Comparison of ENCODE assay signal across 24 mouse cellular contexts in genomic region chr16:90242426-90243304, GRCm38 (mm10). TPM values are rescaled to one million over a fixed set of nuclear protein-coding genes. Genes with fewer than 3 reads are reported as not detected.
DNase-seq lines count a peak whose midpoint lies in the region; ATAC-seq and TF ChIP-seq lines count a peak whose summit lies in the region.
"Had no signal": no experiment of that assay in that cellular context is flagged by ENCODE, and none has a peak within 500 bp of the region (broad histone marks: within the 10 kb centered on the region; RNA-seq: fewer than 3 reads in every experiment).

No protein-coding gene starts in this region.

- DNase-seq in heart, adult 11 months, result peak; percentile 67
- no peak for DNase-seq in hindbrain, embryonic 11.5 days (ENCODE audit: low spot score)
- DNase-seq in hindbrain, embryonic 10.5 days (ENCODE audit: low spot score), result no peak
- DNase-seq in midbrain, embryonic 11.5 days (ENCODE audit: low spot score, missing footprints), result no peak
- no peak for DNase-seq in midbrain, postnatal 0 days (ENCODE audit: low spot score)
- DNase-seq in R1 (ENCODE audit: low read depth, low spot score), result peak; percentile 39
- DNase-seq: adrenal gland, postnatal 10 days; B cell, adult 2 months; cerebellum, adult 11 months; cerebellum, adult 8-10 months; cerebellum, postnatal 14 days; embryo, embryonic 11 days; gastrocnemius, adult 2 months; gastrocnemius, postnatal 25 days had no signal

- TF ChIP-seq CTCF in midbrain, postnatal 0 days (IDR thresholded peaks at IDR 0.05), result no peak

- no peaks in the 10 kb centered on the region for H3K27me3 ChIP-seq in heart, embryonic 11.5 days (ENCODE audit: control insufficient read depth, insufficient read depth, low read length)
- no peaks in the 10 kb centered on the region for H3K27me3 ChIP-seq in hindbrain, embryonic 11.5 days (ENCODE audit: control insufficient read depth, insufficient read depth, low read length)
- H3K27me3 ChIP-seq in hindbrain, embryonic 10.5 days (ENCODE audit: insufficient read depth, poor library complexity, severe bottlenecking), result no peaks in the 10 kb centered on the region
- no peaks in the 10 kb centered on the region for H3K27me3 ChIP-seq in midbrain, embryonic 11.5 days (ENCODE audit: control insufficient read depth, insufficient read depth, low read length)
- no peaks in the 10 kb centered on the region for H3K27me3 ChIP-seq in midbrain, postnatal 0 days (ENCODE audit: insufficient read depth, low read length)
- H3K27me3 ChIP-seq: embryonic facial prominence, embryonic 15.5 days; heart, embryonic 12.5 days; hindbrain, embryonic 13.5 days; intestine, embryonic 15.5 days had no signal

- ATAC-seq in heart, embryonic 11.5 days (replicated peaks; ENCODE audit: insufficient number of reproducible peaks, low FRiP score, low TSS enrichment), result no peak
- peak; percentile 33 for ATAC-seq in hindbrain, embryonic 11.5 days (ENCODE audit: low FRiP score)
- ATAC-seq in midbrain, embryonic 11.5 days (ENCODE audit: low FRiP score), result 0 out of 2 replicates have a peak, but pooled peaks have one; percentile 22
- no peak for ATAC-seq in midbrain, postnatal 0 days (ENCODE audit: low FRiP score)
- ATAC-seq: CD4-positive, CD25-positive, alpha-beta regulatory T cell, adult 4 months; forebrain, embryonic 14.5 days; intestine, embryonic 15.5 days had no signal

- H3K27ac ChIP-seq in heart, embryonic 11.5 days (ENCODE audit: low read depth, low read length), result no peak overlapping the region
- no peak overlapping the region for H3K27ac ChIP-seq in hindbrain, embryonic 11.5 days (ENCODE audit: low read depth, low read length)
- H3K27ac ChIP-seq in hindbrain, embryonic 10.5 days, result no peak overlapping the region
- no peak overlapping the region for H3K27ac ChIP-seq in midbrain, embryonic 11.5 days (ENCODE audit: low read depth, low read length)
- no peak overlapping the region for H3K27ac ChIP-seq in midbrain, postnatal 0 days (ENCODE audit: low read depth, low read length)
- H3K27ac ChIP-seq: embryonic facial prominence, embryonic 15.5 days; forebrain, embryonic 10.5 days; gastrocnemius, adult 2 months; hindbrain, embryonic 13.5 days; intestine, embryonic 15.5 days had no signal

- H3K9me3 ChIP-seq in heart, embryonic 11.5 days (replicated peaks; ENCODE audit: control insufficient read depth, low read length), result no peaks in the 10 kb centered on the region
- no peaks in the 10 kb centered on the region for H3K9me3 ChIP-seq in hindbrain, embryonic 11.5 days (ENCODE audit: control insufficient read depth, low read length)
- no peaks in the 10 kb centered on the region for H3K9me3 ChIP-seq in hindbrain, embryonic 10.5 days
- no peaks in the 10 kb centered on the region for H3K9me3 ChIP-seq in midbrain, embryonic 11.5 days (ENCODE audit: control insufficient read depth, low read length)
- H3K9me3 ChIP-seq in midbrain, postnatal 0 days (ENCODE audit: low read length), result no peaks in the 10 kb centered on the region
- H3K9me3 ChIP-seq: embryonic facial prominence, embryonic 15.5 days; forebrain, embryonic 10.5 days; G1E; heart, embryonic 12.5 days; hindbrain, embryonic 13.5 days; intestine, embryonic 15.5 days had no signal

- peaks cover 29% of the 10 kb centered on the region for H3K36me3 ChIP-seq in heart, embryonic 11.5 days (ENCODE audit: control insufficient read depth, insufficient read depth, low read length)
- H3K36me3 ChIP-seq in hindbrain, embryonic 11.5 days (ENCODE audit: control insufficient read depth, insufficient read depth, low read length), result peaks cover 15% of the 10 kb centered on the region
- H3K36me3 ChIP-seq in hindbrain, embryonic 10.5 days, result peaks cover 97% of the 10 kb centered on the region
- peaks cover 40% of the 10 kb centered on the region for H3K36me3 ChIP-seq in midbrain, embryonic 11.5 days (ENCODE audit: control insufficient read depth, insufficient read depth, low read length)
- H3K36me3 ChIP-seq in midbrain, postnatal 0 days (ENCODE audit: insufficient read depth, low read length), result peaks cover 52% of the 10 kb centered on the region

- no peaks in the 10 kb centered on the region for H3K4me1 ChIP-seq in heart, embryonic 11.5 days (ENCODE audit: control insufficient read depth, insufficient read depth, low read length)
- no peaks in the 10 kb centered on the region for H3K4me1 ChIP-seq in hindbrain, embryonic 11.5 days (replicated peaks; ENCODE audit: control insufficient read depth, insufficient read depth, low read length)
- H3K4me1 ChIP-seq in hindbrain, embryonic 10.5 days (replicated peaks), result peaks cover 8% of the 10 kb centered on the region; the same call in 1 of the 2 replicates
- H3K4me1 ChIP-seq in midbrain, embryonic 11.5 days (ENCODE audit: control insufficient read depth, insufficient read depth, low read length), result no peaks in the 10 kb centered on the region
- H3K4me1 ChIP-seq in midbrain, postnatal 0 days (ENCODE audit: insufficient read depth, low read length), result no peaks in the 10 kb centered on the region
- H3K4me1 ChIP-seq: embryonic facial prominence, embryonic 15.5 days; hindbrain, embryonic 13.5 days; intestine, embryonic 15.5 days had no signal

- no peak overlapping the region for H3K4me3 ChIP-seq in heart, embryonic 11.5 days (ENCODE audit: low read depth, low read length)
- no peak overlapping the region for H3K4me3 ChIP-seq in hindbrain, embryonic 11.5 days (ENCODE audit: low read depth, low read length)
- H3K4me3 ChIP-seq in hindbrain, embryonic 10.5 days, result no peak overlapping the region
- no peak overlapping the region for H3K4me3 ChIP-seq in midbrain, embryonic 11.5 days (ENCODE audit: low read depth, low read length)
- no peak overlapping the region for H3K4me3 ChIP-seq in midbrain, postnatal 0 days (ENCODE audit: low read depth, low read length)
- H3K4me3 ChIP-seq: embryonic facial prominence, embryonic 15.5 days; erythroblast, embryonic 14.5 days; forebrain, embryonic 10.5 days; gastrocnemius, adult 2 months; heart, embryonic 12.5 days; hindbrain, embryonic 13.5 days; intestine, embryonic 15.5 days had no signal

- H3K9ac ChIP-seq in heart, embryonic 11.5 days (ENCODE audit: low read depth, low read length), result no peak overlapping the region
- H3K9ac ChIP-seq in hindbrain, embryonic 11.5 days (ENCODE audit: low read depth, low read length), result no peak overlapping the region
- no peak overlapping the region for H3K9ac ChIP-seq in midbrain, embryonic 11.5 days (ENCODE audit: low read length)
- no peak overlapping the region for H3K9ac ChIP-seq in midbrain, postnatal 0 days (replicated peaks; ENCODE audit: low read length, poor library complexity, severe bottlenecking)
- H3K9ac ChIP-seq: embryonic facial prominence, embryonic 15.5 days; heart, embryonic 12.5 days; hindbrain, embryonic 13.5 days; intestine, embryonic 15.5 days had no signal

- WGBS in heart, embryonic 11.5 days (ENCODE audit: insufficient replicate concordance), result 75% methylated on average over 17 of the region's 17 CpGs
- 68% methylated on average over 17 of the region's 17 CpGs for WGBS in hindbrain, embryonic 11.5 days
- WGBS in hindbrain, embryonic 10.5 days, result 69% methylated on average over 17 of the region's 17 CpGs
- 77% methylated on average over 17 of the region's 17 CpGs for WGBS in midbrain, embryonic 11.5 days
- WGBS in midbrain, postnatal 0 days, result 68% methylated on average over 17 of the region's 17 CpGs

- no peak overlapping the region for H3K4me2 ChIP-seq in heart, embryonic 11.5 days
- H3K4me2 ChIP-seq in hindbrain, embryonic 11.5 days (replicated peaks; ENCODE audit: low read depth, low read length), result no peak overlapping the region
- no peak overlapping the region for H3K4me2 ChIP-seq in midbrain, embryonic 11.5 days
- no peak overlapping the region for H3K4me2 ChIP-seq in midbrain, postnatal 0 days (ENCODE audit: low read depth, low read length, poor library complexity, severe bottlenecking)
- H3K4me2 ChIP-seq: embryonic facial prominence, embryonic 15.5 days; heart, embryonic 12.5 days; hindbrain, embryonic 13.5 days; intestine, embryonic 15.5 days had no signal

RNA-seq across cellular contexts. Expression of gene Sod1, which starts 22.1 kb away (rescaled TPM):
- polyA plus RNA-seq in heart, embryonic 11.5 days (2014; fragmentation: Nextera tagmentation; extraction: Ambion mirVana), result 1,124 and 1,155 TPM in 2 replicates
- 987 and 1,009 TPM in 2 replicates for polyA plus RNA-seq in hindbrain, embryonic 11.5 days (2014; fragmentation: Nextera tagmentation; extraction: Ambion mirVana)
- 1,109 and 1,208 TPM in 2 replicates for polyA plus RNA-seq in hindbrain, embryonic 10.5 days (2016; fragmentation: Nextera tagmentation; extraction: Ambion mirVana)
- 1,019 and 1,097 TPM in 2 replicates for polyA plus RNA-seq in midbrain, embryonic 11.5 days (2014; fragmentation: Nextera tagmentation; extraction: Ambion mirVana)
- total RNA-seq in midbrain, postnatal 0 days (2014; rRNA removed), result 175 and 183 TPM in 2 replicates
- 1,236 and 1,259 TPM in 2 replicates for polyA plus RNA-seq in midbrain, postnatal 0 days (2015; fragmentation: Nextera tagmentation; extraction: Ambion mirVana)

RNA-seq across cellular contexts. Expression of gene Scaf4, which starts 41.6 kb away (rescaled TPM):
- polyA plus RNA-seq in heart, embryonic 11.5 days (2014; fragmentation: Nextera tagmentation; extraction: Ambion mirVana), result 20.1 and 22.0 TPM in 2 replicates
- 26.4 and 29.6 TPM in 2 replicates for polyA plus RNA-seq in hindbrain, embryonic 11.5 days (2014; fragmentation: Nextera tagmentation; extraction: Ambion mirVana)
- 34.2 and 36.6 TPM in 2 replicates for polyA plus RNA-seq in hindbrain, embryonic 10.5 days (2016; fragmentation: Nextera tagmentation; extraction: Ambion mirVana)
- polyA plus RNA-seq in midbrain, embryonic 11.5 days (2014; fragmentation: Nextera tagmentation; extraction: Ambion mirVana), result 26.9 and 31.6 TPM in 2 replicates
- total RNA-seq in midbrain, postnatal 0 days (2014; rRNA removed), result 10.7 and 25.5 TPM in 2 replicates
- polyA plus RNA-seq in midbrain, postnatal 0 days (2015; fragmentation: Nextera tagmentation; extraction: Ambion mirVana), result 16.9 and 17.9 TPM in 2 replicates

Comparison
In these comparisons a context has a peak if more than half of its experiments do, and no peak if none do; other contexts are left out.
1. ATAC-seq: peak in hindbrain, embryonic 11.5 days (single experiment) and midbrain, embryonic 11.5 days (single experiment); none in heart, embryonic 11.5 days (single experiment) and midbrain, postnatal 0 days (single experiment).
2. DNase-seq: peak in heart, adult 11 months (single experiment) and R1 (single experiment); none in hindbrain, embryonic 11.5 days (single experiment), hindbrain, embryonic 10.5 days (single experiment), midbrain, embryonic 11.5 days (single experiment) and midbrain, postnatal 0 days (single experiment).